Mouse (Mus musculus): ENCODE results near the gene Dock11. TPM values are rescaled to one million over a fixed set of nuclear protein-coding genes. Genes with fewer than 3 reads are reported as not detected.
A peak's percentile ranks its signal among the peaks of the same experiment; 100 is the strongest.

Gene Dock11
- total RNA-seq, 2 experiments from 2014 or later = 15.1 to 18.3 TPM

GRCm38 (mm10) chrX:35969276-35969675 is 80.6 kb downstream of the Dock11 start:
- TF ChIP-seq CTCF (conservative IDR thresholded peaks at IDR 0.05) = no peak
- Histone ChIP-seq H3K27ac (no peak overlapping the region), H3K4me3 (no peak overlapping the region)
- DNase-seq (ENCODE audit: low spot score in 2 of 2) = no peak

GRCm38 (mm10) chrX:35976657-35977056 is 88.0 kb downstream of the Dock11 start:
- DNase-seq (ENCODE audit: low spot score in 2 of 2) = no peak
- no peak for TF ChIP-seq CTCF (conservative IDR thresholded peaks at IDR 0.05)
- H3K4me3 ChIP-seq = no peak overlapping the region
- H3K27ac ChIP-seq = no peak overlapping the region

- Histone ChIP-seq H3K4me3 (no peak overlapping the region), H3K27ac (peak overlapping the region; percentile 53; the same call in 1 of the 2 replicates)
- TF ChIP-seq CTCF (conservative IDR thresholded peaks at IDR 0.05) = no peak
- DNase-seq (ENCODE audit: low spot score in 2 of 2) = peak; percentile 17 to 32
Measured at GRCm38 (mm10) chrX:35987981-35988380, 99.3 kb downstream of the Dock11 start.

- Histone ChIP-seq H3K4me3 (no peak overlapping the region), H3K27ac (no peak overlapping the region)
- TF ChIP-seq CTCF (conservative IDR thresholded peaks at IDR 0.05) = no peak
- DNase-seq (ENCODE audit: low spot score in 2 of 2) = no peak
Measured at GRCm38 (mm10) chrX:35990508-35991095, 102.0 kb downstream of the Dock11 start.

GRCm38 (mm10) chrX:35994226-35994625 is 105.6 kb downstream of the Dock11 start:
- Histone ChIP-seq H3K27ac (peak overlapping the region; percentile 55; the same call in 1 of the 2 replicates), H3K4me3 (no peak overlapping the region)
- no peak for DNase-seq (ENCODE audit: low spot score in 2 of 2)
- TF ChIP-seq CTCF (conservative IDR thresholded peaks at IDR 0.05) = no peak

GRCm38 (mm10) chrX:35997004-35997403 is 108.4 kb downstream of the Dock11 start:
- DNase-seq (ENCODE audit: low spot score in 2 of 2) = peak in 1 of 2 experiments; percentile 14
- peak; percentile 88 for TF ChIP-seq CTCF (conservative IDR thresholded peaks at IDR 0.05)
- H3K27ac ChIP-seq = no peak overlapping the region

GRCm38 (mm10) chrX:35997793-35998419 is 109.3 kb downstream of the Dock11 start:
- TF ChIP-seq CTCF (conservative IDR thresholded peaks at IDR 0.05) = no peak
- H3K27ac ChIP-seq = no peak overlapping the region
- H3K4me3 ChIP-seq = no peak overlapping the region
- no peak for DNase-seq (ENCODE audit: low spot score in 2 of 2)

More at GRCm38 (mm10) chrX:35997004-35997403, 108.4 kb downstream of the Dock11 start:
- H3K4me3 ChIP-seq = no peak overlapping the region

GRCm38 (mm10) chrX:36025651-36026050 is 137.0 kb downstream of the Dock11 start:
- Histone ChIP-seq H3K4me3 (no peak overlapping the region), H3K27ac (no peak overlapping the region)
- DNase-seq (ENCODE audit: low spot score in 2 of 2) = no peak
- no peak for TF ChIP-seq CTCF (conservative IDR thresholded peaks at IDR 0.05)

GRCm38 (mm10) chrX:36031113-36031512 is 142.5 kb downstream of the Dock11 start:
- no peak for DNase-seq (ENCODE audit: low spot score in 2 of 2)
- TF ChIP-seq CTCF (conservative IDR thresholded peaks at IDR 0.05) = no peak
- no peak overlapping the region for H3K4me3 ChIP-seq
- H3K27ac ChIP-seq = no peak overlapping the region

- DNase-seq (ENCODE audit: low spot score in 2 of 2) = no peak
- no peak for TF ChIP-seq CTCF (conservative IDR thresholded peaks at IDR 0.05)
Measured at GRCm38 (mm10) chrX:36034045-36034444, 145.4 kb downstream of the Dock11 start.

GRCm38 (mm10) chrX:36045731-36046130 is 157.1 kb downstream of the Dock11 start:
- no peak overlapping the region for H3K27ac ChIP-seq
- TF ChIP-seq CTCF (conservative IDR thresholded peaks at IDR 0.05) = no peak
- no peak for DNase-seq (ENCODE audit: low spot score in 2 of 2)
- no peak overlapping the region for H3K4me3 ChIP-seq

More at GRCm38 (mm10) chrX:36034045-36034444, 145.4 kb downstream of the Dock11 start:
- Histone ChIP-seq H3K27ac (no peak overlapping the region), H3K4me3 (no peak overlapping the region)

- DNase-seq (ENCODE audit: low spot score in 2 of 2) = no peak
- no peak for TF ChIP-seq CTCF (conservative IDR thresholded peaks at IDR 0.05)
- Histone ChIP-seq H3K4me3 (no peak overlapping the region), H3K27ac (no peak overlapping the region)
Measured at GRCm38 (mm10) chrX:36047451-36047850, 158.8 kb downstream of the Dock11 start.

GRCm38 (mm10) chrX:36050312-36050711 is 161.7 kb downstream of the Dock11 start:
- TF ChIP-seq CTCF (conservative IDR thresholded peaks at IDR 0.05) = no peak
- no peak for DNase-seq (ENCODE audit: low spot score in 2 of 2)
- Histone ChIP-seq H3K4me3 (no peak overlapping the region), H3K27ac (no peak overlapping the region)

- H3K4me3 ChIP-seq = no peak overlapping the region
- no peak for DNase-seq (ENCODE audit: low spot score in 2 of 2)
- no peak for TF ChIP-seq CTCF (conservative IDR thresholded peaks at IDR 0.05)
- no peak overlapping the region for H3K27ac ChIP-seq
Measured at GRCm38 (mm10) chrX:36073997-36074396, 185.4 kb downstream of the Dock11 start.

Data from layer of hippocampus, adult 2 months (tissue).